Mouse (Mus musculus) spleen, adult 2 months (tissue): ENCODE measurements at regions not wholly inside any gene's neighbourhood (a gene's known extent, or its start where the extent isn't known, plus 50 kb on each side); places are given as distances from the start of the nearest gene placed in this dataset.

ENCODE experiments used
- CTCF ChIP-seq: fragments of 200-500 bp; IDR thresholded peaks from 2 replicates; pipeline ENCODE4 v1.5.1; 2011; ENCODE audit warnings: mild to moderate bottlenecking, inconsistent platforms; ENCODE audit not compliant: insufficient read depth, insufficient read length, insufficient replicate concordance; ENCODE audit errors: extremely low read depth
- POLR2A ChIP-seq: fragments of 200-500 bp; IDR thresholded peaks from 2 replicates; pipeline ENCODE4 v1.6.1; 2011; ENCODE audit warnings: low read depth, low read length, inconsistent platforms

- no peak for TF ChIP-seq CTCF
- no peak for TF ChIP-seq POLR2A
These were observed 112.4 kb downstream of the Car2 start for GRCm38 (mm10) chr3:14998521-14998920.
